Mouse (Mus musculus): ENCODE measurements around the gene Olfr843. TPM values are rescaled to one million over a fixed set of nuclear protein-coding genes. Genes with fewer than 3 reads are reported as not detected.

The Olfr843 gene
- not detected in 2 replicates for polyA plus RNA-seq (2012; rRNA removed; ENCODE audit: low replicate concordance)

GRCm38 (mm10) chr9:19251887-19252286 lies at the start of gene Olfr843:
Olfr843 (minus strand) TSS chr9:19251987.

Other genes starting within 250 kb of the Olfr843 start
- gene Olfr835, start 219.3 kb downstream of the Olfr843 start, polyA plus RNA-seq (2012; rRNA removed; ENCODE audit: low replicate concordance): not detected in 2 replicates
- not detected in 2 replicates for gene Olfr836, start 131.6 kb downstream of the Olfr843 start, polyA plus RNA-seq (2012; rRNA removed; ENCODE audit: low replicate concordance)
- not detected in 2 replicates for gene Olfr837, start 115.7 kb downstream of the Olfr843 start, polyA plus RNA-seq (2012; rRNA removed; ENCODE audit: low replicate concordance)
- not detected in 2 replicates for gene Olfr839-ps1, start 74.7 kb downstream of the Olfr843 start, polyA plus RNA-seq (2012; rRNA removed; ENCODE audit: low replicate concordance)
- not detected in 2 replicates for gene Olfr844, start 64.4 kb upstream of the Olfr843 start, polyA plus RNA-seq (2012; rRNA removed; ENCODE audit: low replicate concordance)
- not detected in 2 replicates for gene Olfr845, start 84.5 kb upstream of the Olfr843 start, polyA plus RNA-seq (2012; rRNA removed; ENCODE audit: low replicate concordance)
- not detected in 2 replicates for gene Olfr846, start 112.0 kb upstream of the Olfr843 start, polyA plus RNA-seq (2012; rRNA removed; ENCODE audit: low replicate concordance)
- not detected in 2 replicates for gene Olfr847, start 126.7 kb upstream of the Olfr843 start, polyA plus RNA-seq (2012; rRNA removed; ENCODE audit: low replicate concordance)
- gene Olfr849, start 188.3 kb upstream of the Olfr843 start, polyA plus RNA-seq (2012; rRNA removed; ENCODE audit: low replicate concordance): not detected in 2 replicates
- gene Olfr850, start 226.3 kb upstream of the Olfr843 start, polyA plus RNA-seq (2012; rRNA removed; ENCODE audit: low replicate concordance): not detected in 2 replicates
- not detected in 2 replicates for gene Olfr851, start 241.3 kb upstream of the Olfr843 start, polyA plus RNA-seq (2012; rRNA removed; ENCODE audit: low replicate concordance)

Measured in mammary gland, adult 2 months (tissue).